Mouse (Mus musculus) cortical plate, adult 2 months (tissue): ENCODE measurements around the gene Cul5.

Experiments used
- CTCF ChIP-seq: fragments of 200-500 bp; IDR thresholded peaks from 2 replicates; pipeline ENCODE4 v1.5.1; 2011; ENCODE audit warnings: mild to moderate bottlenecking, control low read depth, low read length; ENCODE audit not compliant: insufficient read depth; ENCODE audit errors: extremely low read depth
- POLR2A ChIP-seq: fragments of 200-500 bp; IDR thresholded peaks from 2 replicates; pipeline ENCODE4 v1.6.1; 2011; ENCODE audit warnings: mild to moderate bottlenecking, low read length, control low read depth; ENCODE audit not compliant: insufficient read depth; ENCODE audit errors: extremely low read depth

- no peak for TF ChIP-seq POLR2A
- TF ChIP-seq CTCF: no peak
Measured at GRCm38 (mm10) chr9:53705491-53705991, 35.7 kb upstream of the Cul5 start.
